Mouse (Mus musculus) forebrain, postnatal 0 days (tissue): ENCODE measurements at regions not wholly inside any gene's neighbourhood (a gene's known extent, or its start where the extent isn't known, plus 50 kb on each side); places are given as distances from the start of the nearest gene placed in this dataset.

ENCODE experiments used
- ATAC-seq: fragments of 200-750 bp; cut with Nextera tagmentation; 2 replicates; pipeline ENCODE4 v1.8.0; 2017; ENCODE audit warnings: mild to moderate bottlenecking, moderate library complexity
- DNase-seq: peaks from one replicate; pipeline ENCODE4 v3.0.0-alpha.2; 2015
- H3K27ac ChIP-seq: fragments of 300-500 bp; sonication (generic); 2 replicates; pipeline ENCODE4 v1.5.1; 2014; ENCODE audit warnings: low read depth, mild to moderate bottlenecking, antibody characterized with exemption, low read length, moderate library complexity, mixed read lengths
- H3K27me3 ChIP-seq: fragments of 300-500 bp; sonication (generic); 2 replicates; pipeline ENCODE4 v1.6.1; 2014; ENCODE audit warnings: mild to moderate bottlenecking, low read length, mixed read lengths; ENCODE audit not compliant: insufficient read depth
- H3K36me3 ChIP-seq: fragments of 300-500 bp; sonication (generic); 2 replicates; pipeline ENCODE4 v1.6.1; 2014; ENCODE audit warnings: mild to moderate bottlenecking, moderate library complexity; ENCODE audit not compliant: insufficient read depth
- H3K4me1 ChIP-seq: fragments of 300-500 bp; sonication (generic); 2 replicates; pipeline ENCODE4 v1.6.1; 2014; ENCODE audit warnings: antibody characterized with exemption; ENCODE audit not compliant: insufficient read depth
- H3K4me2 ChIP-seq: fragments of 300-500 bp; sonication (generic); 2 replicates; pipeline ENCODE4 v1.6.1; 2014; ENCODE audit warnings: low read depth, mild to moderate bottlenecking, moderate library complexity
- H3K4me3 ChIP-seq: fragments of 300-500 bp; sonication (generic); 2 replicates; pipeline ENCODE4 v1.5.1; 2014; ENCODE audit warnings: low read depth, low read length, mixed read lengths
- H3K9ac ChIP-seq: fragments of 300-500 bp; sonication (generic); 2 replicates; pipeline ENCODE4 v1.6.1; 2014; ENCODE audit warnings: mild to moderate bottlenecking
- H3K9me3 ChIP-seq: fragments of 300-500 bp; sonication (generic); 2 replicates; pipeline ENCODE4 v1.6.1; 2016; ENCODE audit warnings: low read length
- CTCF ChIP-seq: sonication (generic); IDR thresholded peaks from 2 replicates; pipeline ENCODE4 v1.5.1; 2016; ENCODE audit warnings: antibody characterized with exemption, control low read depth, low read depth
- WGBS: fragments of 180-500 bp; shearing (Covaris S2); extraction: QIAGEN DNeasy Blood & Tissue Kit; methylation state at CpG from one replicate; pipeline ENCODE4 v1.1.7; 2014; 5-methylcytosine and 5-hydroxymethylcytosine counted together

GRCm38 (mm10) chr1:34701436-34701835, 122.0 kb downstream of the Amer3 start:
- Histone ChIP-seq H3K9ac (no peak overlapping the region), H3K4me2 (no peak overlapping the region), H3K27ac (no peak overlapping the region), H3K36me3 (no peaks in the 10 kb centered on the region), H3K9me3 (no peaks in the 10 kb centered on the region), H3K27me3 (no peaks in the 10 kb centered on the region), H3K4me1 (no peaks in the 10 kb centered on the region), H3K4me3 (no peak overlapping the region)
- no peak for TF ChIP-seq CTCF
- ATAC-seq (no peak), DNase-seq (no peak)
- WGBS, result 83% methylated on average over 7 of the region's 7 CpGs

- Histone ChIP-seq H3K4me2 (no peak overlapping the region), H3K4me3 (no peak overlapping the region), H3K27me3 (no peaks in the 10 kb centered on the region), H3K27ac (no peak overlapping the region), H3K4me1 (no peaks in the 10 kb centered on the region), H3K9me3 (no peaks in the 10 kb centered on the region), H3K36me3 (no peaks in the 10 kb centered on the region), H3K9ac (no peak overlapping the region)
- ATAC-seq (peak; percentile 66), DNase-seq (peak; percentile 48)
- 81% methylated on average over 2 of the region's 2 CpGs for WGBS
- TF ChIP-seq CTCF, result no peak
Measured at GRCm38 (mm10) chr1:34709089-34709488, 129.6 kb downstream of the Amer3 start.

- H3K27ac ChIP-seq, result no peak overlapping the region
- no peak overlapping the region for H3K4me3 ChIP-seq
- WGBS, result 86% methylated on average over 5 of the region's 5 CpGs
- H3K4me2 ChIP-seq, result no peak overlapping the region
- no peak for ATAC-seq
- H3K36me3 ChIP-seq, result no peaks in the 10 kb centered on the region
- no peaks in the 10 kb centered on the region for H3K27me3 ChIP-seq
- no peak overlapping the region for H3K9ac ChIP-seq
- no peak for TF ChIP-seq CTCF
- no peak for DNase-seq
- no peaks in the 10 kb centered on the region for H3K9me3 ChIP-seq
- H3K4me1 ChIP-seq, result no peaks in the 10 kb centered on the region
Measured at GRCm38 (mm10) chr1:34722674-34723073, 120.2 kb downstream of the Fam168b start.

GRCm38 (mm10) chr1:34732156-34732555, 110.7 kb downstream of the Fam168b start:
- no peak for DNase-seq
- WGBS, result 86% methylated on average over 7 of the region's 7 CpGs

GRCm38 (mm10) chr1:34733026-34733913, 109.6 kb downstream of the Fam168b start:
- ATAC-seq (no peak), DNase-seq (no peak)

More at GRCm38 (mm10) chr1:34732156-34732555, 110.7 kb downstream of the Fam168b start:
- no peaks in the 10 kb centered on the region for H3K27me3 ChIP-seq
- ATAC-seq, result no peak
- no peaks in the 10 kb centered on the region for H3K4me1 ChIP-seq
- no peaks in the 10 kb centered on the region for H3K36me3 ChIP-seq
- no peak overlapping the region for H3K9ac ChIP-seq
- no peak overlapping the region for H3K4me3 ChIP-seq
- no peak for TF ChIP-seq CTCF
- H3K9me3 ChIP-seq, result no peaks in the 10 kb centered on the region
- H3K27ac ChIP-seq, result no peak overlapping the region
- no peak overlapping the region for H3K4me2 ChIP-seq

GRCm38 (mm10) chr1:34738386-34739067, 104.3 kb downstream of the Fam168b start:
- Histone ChIP-seq H3K4me1 (no peaks in the 10 kb centered on the region), H3K4me3 (no peak overlapping the region), H3K27ac (no peak overlapping the region), H3K36me3 (no peaks in the 10 kb centered on the region), H3K9me3 (no peaks in the 10 kb centered on the region), H3K27me3 (no peaks in the 10 kb centered on the region), H3K9ac (no peak overlapping the region), H3K4me2 (no peak overlapping the region)
- peak; percentile 78 for TF ChIP-seq CTCF
- ATAC-seq (peak; percentile 65; the same call in 1 of the 2 replicates), DNase-seq (peak; percentile 73)
- WGBS, result 56% methylated on average over 14 of the region's 14 CpGs

More at GRCm38 (mm10) chr1:34733026-34733913, 109.6 kb downstream of the Fam168b start:
- H3K4me1 ChIP-seq, result no peaks in the 10 kb centered on the region
- no peak overlapping the region for H3K4me2 ChIP-seq
- H3K9ac ChIP-seq, result no peak overlapping the region
- WGBS, result 74% methylated on average over 17 of the region's 17 CpGs
- no peaks in the 10 kb centered on the region for H3K9me3 ChIP-seq
- H3K27me3 ChIP-seq, result no peaks in the 10 kb centered on the region
- no peak for TF ChIP-seq CTCF
- no peaks in the 10 kb centered on the region for H3K36me3 ChIP-seq
- no peak overlapping the region for H3K27ac ChIP-seq
- no peak overlapping the region for H3K4me3 ChIP-seq

GRCm38 (mm10) chr1:34739621-34740020, 103.2 kb downstream of the Fam168b start:
- Histone ChIP-seq H3K9ac (no peak overlapping the region), H3K4me3 (no peak overlapping the region), H3K4me1 (no peaks in the 10 kb centered on the region), H3K27ac (no peak overlapping the region), H3K36me3 (no peaks in the 10 kb centered on the region), H3K27me3 (no peaks in the 10 kb centered on the region), H3K4me2 (no peak overlapping the region), H3K9me3 (no peaks in the 10 kb centered on the region)
- no peak for ATAC-seq
- whole genome bisulfite sequencing, result 70% methylated on average over 4 of the region's 4 CpGs
- no peak for DNase-seq
- no peak for TF ChIP-seq CTCF
